Mouse (Mus musculus) G1E (cell line): ENCODE data around the gene Jund.

Experiments used
- CTCF ChIP-seq: IDR thresholded peaks from 2 replicates; pipeline ENCODE4 v1.5.1; 2012; ENCODE audit warnings: low read depth, low read length, inconsistent platforms, mixed read lengths
- GATA1 ChIP-seq: IDR thresholded peaks from 2 replicates; pipeline ENCODE4 v1.6.1; 2012; ENCODE audit warnings: borderline replicate concordance, low read length, inconsistent platforms, mixed read lengths
- GATA2 ChIP-seq: IDR thresholded peaks from 2 replicates; pipeline ENCODE4 v1.6.1; 2012; ENCODE audit warnings: low read depth, low read length, inconsistent platforms, borderline replicate concordance
- TAL1 ChIP-seq: conservative IDR thresholded peaks from 2 replicates; pipeline ENCODE4 v1.6.1; 2012; ENCODE audit warnings: low read depth, low read length, inconsistent platforms, mixed read lengths

DNA sequence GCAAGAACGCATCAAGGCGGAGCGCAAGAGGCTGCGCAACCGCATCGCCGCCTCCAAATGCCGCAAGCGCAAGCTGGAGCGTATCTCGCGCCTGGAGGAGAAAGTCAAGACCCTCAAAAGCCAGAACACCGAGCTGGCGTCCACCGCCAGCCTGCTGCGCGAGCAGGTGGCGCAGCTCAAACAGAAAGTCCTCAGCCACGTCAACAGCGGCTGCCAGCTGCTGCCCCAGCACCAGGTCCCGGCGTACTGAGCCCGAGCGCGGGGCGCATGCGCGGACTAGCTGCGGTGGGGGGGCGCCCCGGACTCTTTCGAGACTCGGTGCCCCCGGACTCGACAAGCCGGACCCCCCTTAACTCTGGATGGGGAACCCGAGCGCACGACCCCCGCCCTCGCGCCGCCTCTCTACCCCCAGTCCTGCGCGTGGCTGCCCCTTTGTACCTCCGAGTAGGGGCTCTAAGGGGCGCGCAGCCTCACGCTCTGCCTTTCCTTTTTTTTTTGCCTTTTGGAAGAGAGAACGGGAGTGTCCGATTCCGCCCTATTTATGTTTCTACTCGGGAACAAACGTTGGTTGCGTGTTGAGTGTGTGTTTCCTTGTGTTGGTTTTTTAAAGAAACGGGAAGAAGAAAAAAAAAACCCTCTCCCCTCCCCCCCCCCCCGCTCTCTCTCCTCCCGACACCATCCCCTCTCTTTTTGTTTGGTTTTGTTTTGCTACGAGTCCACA lies 1.2 kb downstream of the Jund start:
- TF ChIP-seq GATA1: no peak
- no peak for TF ChIP-seq CTCF
- no peak for TF ChIP-seq TAL1
- no peak for TF ChIP-seq GATA2
